Mouse (Mus musculus): ENCODE results near the gene Prokr2. TPM values are rescaled to one million over a fixed set of nuclear protein-coding genes. Genes with fewer than 3 reads are reported as not detected.

Gene Prokr2
- polyA plus RNA-seq, 1 experiment from 2014 or later = 5.2 TPM

- H3K4me3 ChIP-seq (replicated peaks; ENCODE audit: low read depth, low read length) = no peak overlapping the region
- no peaks in the 10 kb centered on the region for H3K36me3 ChIP-seq (ENCODE audit: control insufficient read depth, insufficient read depth, low read length)
- no peak for ATAC-seq (ENCODE audit: low FRiP score, low TSS enrichment)
- WGBS = 60% methylated on average over 3 of the region's 3 CpGs
- no peak overlapping the region for H3K27ac ChIP-seq (replicated peaks; ENCODE audit: low read depth, low read length)
- DNase-seq = no peak
- no peak overlapping the region for H3K4me2 ChIP-seq (ENCODE audit: low read length)
- no peaks in the 10 kb centered on the region for H3K27me3 ChIP-seq (ENCODE audit: control insufficient read depth, insufficient read depth, low read length)
- no peak overlapping the region for H3K9ac ChIP-seq (replicated peaks; ENCODE audit: low read length)
- no peaks in the 10 kb centered on the region for H3K4me1 ChIP-seq (ENCODE audit: control insufficient read depth, insufficient read depth, low read length)
- H3K9me3 ChIP-seq (ENCODE audit: control insufficient read depth, low read length) = no peaks in the 10 kb centered on the region
Observed at GRCm38 (mm10) chr2:132375721-132376120, 9.5 kb downstream of the Prokr2 start.

- ATAC-seq (ENCODE audit: low FRiP score, low TSS enrichment) = no peak
- H3K27ac ChIP-seq (replicated peaks; ENCODE audit: low read depth, low read length) = no peak overlapping the region
- H3K27me3 ChIP-seq (ENCODE audit: control insufficient read depth, insufficient read depth, low read length) = no peaks in the 10 kb centered on the region
- no peak for DNase-seq
- no peak overlapping the region for H3K4me2 ChIP-seq (ENCODE audit: low read length)
- no peak overlapping the region for H3K9ac ChIP-seq (replicated peaks; ENCODE audit: low read length)
- no peak overlapping the region for H3K4me3 ChIP-seq (replicated peaks; ENCODE audit: low read depth, low read length)
- 88% methylated on average over 9 of the region's 9 CpGs for WGBS
- H3K4me1 ChIP-seq (ENCODE audit: control insufficient read depth, insufficient read depth, low read length) = no peaks in the 10 kb centered on the region
- H3K9me3 ChIP-seq (ENCODE audit: control insufficient read depth, low read length) = no peaks in the 10 kb centered on the region
- no peaks in the 10 kb centered on the region for H3K36me3 ChIP-seq (ENCODE audit: control insufficient read depth, insufficient read depth, low read length)
Observed at GRCm38 (mm10) chr2:132375135-132375534, 10.1 kb downstream of the Prokr2 start.

DNA sequence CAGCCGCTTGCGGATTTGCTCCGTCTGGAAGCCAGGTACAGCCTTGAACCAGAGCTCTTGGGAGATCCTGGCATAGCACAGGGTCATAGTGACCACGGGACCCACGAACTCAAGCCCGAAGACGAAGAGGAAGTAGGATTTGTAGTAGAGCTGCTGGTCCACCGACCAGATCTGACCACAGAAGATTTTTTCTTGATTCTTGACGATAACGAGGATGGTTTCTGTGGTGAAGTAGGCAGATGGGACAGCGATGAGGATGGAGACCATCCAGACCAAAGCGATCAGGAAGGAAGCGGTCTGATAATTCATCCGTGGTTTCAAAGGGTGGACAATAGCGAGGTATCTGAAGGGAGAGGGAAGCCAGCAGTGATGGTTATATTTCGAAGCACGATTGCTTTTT is 11.5 kb downstream of the Prokr2 start:
- Histone ChIP-seq H3K9me3 (ENCODE audit: control insufficient read depth, low read length) (no peaks in the 10 kb centered on the region), H3K4me2 (ENCODE audit: low read length) (no peak overlapping the region), H3K27ac (replicated peaks; ENCODE audit: low read depth, low read length) (no peak overlapping the region), H3K4me1 (ENCODE audit: control insufficient read depth, insufficient read depth, low read length) (no peaks in the 10 kb centered on the region), H3K27me3 (ENCODE audit: control insufficient read depth, insufficient read depth, low read length) (no peaks in the 10 kb centered on the region), H3K9ac (replicated peaks; ENCODE audit: low read length) (no peak overlapping the region), H3K4me3 (replicated peaks; ENCODE audit: low read depth, low read length) (no peak overlapping the region), H3K36me3 (ENCODE audit: control insufficient read depth, insufficient read depth, low read length) (no peaks in the 10 kb centered on the region)
- DNase-seq = no peak
- WGBS = 92% methylated on average over 17 of the region's 17 CpGs
- ATAC-seq (ENCODE audit: low FRiP score, low TSS enrichment) = no peak

- H3K9ac ChIP-seq (replicated peaks; ENCODE audit: low read length) = no peak overlapping the region
- 93% methylated on average over 3 of the region's 3 CpGs for WGBS
- H3K36me3 ChIP-seq (ENCODE audit: control insufficient read depth, insufficient read depth, low read length) = no peaks in the 10 kb centered on the region
- no peak overlapping the region for H3K27ac ChIP-seq (replicated peaks; ENCODE audit: low read depth, low read length)
- H3K4me2 ChIP-seq (ENCODE audit: low read length) = no peak overlapping the region
- H3K4me1 ChIP-seq (ENCODE audit: control insufficient read depth, insufficient read depth, low read length) = no peaks in the 10 kb centered on the region
- no peaks in the 10 kb centered on the region for H3K27me3 ChIP-seq (ENCODE audit: control insufficient read depth, insufficient read depth, low read length)
- H3K9me3 ChIP-seq (ENCODE audit: control insufficient read depth, low read length) = no peaks in the 10 kb centered on the region
- DNase-seq (no peak), ATAC-seq (ENCODE audit: low FRiP score, low TSS enrichment) (no peak)
- H3K4me3 ChIP-seq (replicated peaks; ENCODE audit: low read depth, low read length) = no peak overlapping the region
Observed at GRCm38 (mm10) chr2:132368433-132368832, 16.8 kb downstream of the Prokr2 start.

- no peak overlapping the region for H3K4me3 ChIP-seq (replicated peaks; ENCODE audit: low read depth, low read length)
- no peak for DNase-seq
- no peak for ATAC-seq (ENCODE audit: low FRiP score, low TSS enrichment)
- WGBS = 90% methylated on average over 11 of the region's 11 CpGs
- no peaks in the 10 kb centered on the region for H3K4me1 ChIP-seq (ENCODE audit: control insufficient read depth, insufficient read depth, low read length)
- H3K9me3 ChIP-seq (ENCODE audit: control insufficient read depth, low read length) = no peaks in the 10 kb centered on the region
- no peak overlapping the region for H3K9ac ChIP-seq (replicated peaks; ENCODE audit: low read length)
- H3K4me2 ChIP-seq (ENCODE audit: low read length) = no peak overlapping the region
- H3K36me3 ChIP-seq (ENCODE audit: control insufficient read depth, insufficient read depth, low read length) = no peaks in the 10 kb centered on the region
- no peak overlapping the region for H3K27ac ChIP-seq (replicated peaks; ENCODE audit: low read depth, low read length)
- no peaks in the 10 kb centered on the region for H3K27me3 ChIP-seq (ENCODE audit: control insufficient read depth, insufficient read depth, low read length)
Observed at GRCm38 (mm10) chr2:132343846-132344245, 41.4 kb downstream of the Prokr2 start.

DNA sequence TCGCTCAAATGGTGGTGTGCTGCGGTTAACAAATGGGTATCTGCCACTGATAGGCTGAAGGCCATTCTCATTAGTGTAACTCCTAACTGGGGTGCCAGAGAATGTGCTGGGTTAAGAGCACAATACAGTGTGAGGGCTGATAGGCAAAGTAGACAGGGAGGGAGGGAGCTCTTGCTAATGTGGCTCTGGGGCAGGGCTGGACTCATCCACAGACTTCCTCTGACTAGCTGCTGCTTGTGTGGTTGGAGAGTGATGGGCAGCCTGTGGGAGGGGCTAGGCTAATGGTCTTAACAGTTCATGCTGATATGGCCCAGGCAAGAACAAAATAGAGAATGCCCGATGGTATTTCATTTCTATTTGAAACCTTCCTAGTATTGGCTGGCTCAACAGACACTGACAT is 44.0 kb downstream of the Prokr2 start:
- WGBS = 95% methylated on average over 3 of the region's 3 CpGs
- no peak overlapping the region for H3K27ac ChIP-seq (replicated peaks; ENCODE audit: low read depth, low read length)

GRCm38 (mm10) chr2:132340350-132340749 is 44.9 kb downstream of the Prokr2 start:
- ATAC-seq (ENCODE audit: low FRiP score, low TSS enrichment) (no peak), DNase-seq (no peak)
- Histone ChIP-seq H3K4me2 (ENCODE audit: low read length) (no peak overlapping the region), H3K27me3 (ENCODE audit: control insufficient read depth, insufficient read depth, low read length) (no peaks in the 10 kb centered on the region), H3K4me3 (replicated peaks; ENCODE audit: low read depth, low read length) (no peak overlapping the region), H3K9ac (replicated peaks; ENCODE audit: low read length) (no peak overlapping the region), H3K9me3 (ENCODE audit: control insufficient read depth, low read length) (no peaks in the 10 kb centered on the region), H3K4me1 (ENCODE audit: control insufficient read depth, insufficient read depth, low read length) (no peaks in the 10 kb centered on the region), H3K36me3 (ENCODE audit: control insufficient read depth, insufficient read depth, low read length) (no peaks in the 10 kb centered on the region), H3K27ac (replicated peaks; ENCODE audit: low read depth, low read length) (no peak overlapping the region)
- 83% methylated on average over 2 of the region's 2 CpGs for WGBS

More for the DNA sequence above, 44.0 kb downstream of the Prokr2 start:
- H3K4me3 ChIP-seq (replicated peaks; ENCODE audit: low read depth, low read length) = no peak overlapping the region
- no peak for DNase-seq
- ATAC-seq (ENCODE audit: low FRiP score, low TSS enrichment) = no peak
- H3K27me3 ChIP-seq (ENCODE audit: control insufficient read depth, insufficient read depth, low read length) = no peaks in the 10 kb centered on the region
- no peaks in the 10 kb centered on the region for H3K9me3 ChIP-seq (ENCODE audit: control insufficient read depth, low read length)
- no peak overlapping the region for H3K9ac ChIP-seq (replicated peaks; ENCODE audit: low read length)
- H3K4me1 ChIP-seq (ENCODE audit: control insufficient read depth, insufficient read depth, low read length) = no peaks in the 10 kb centered on the region
- no peak overlapping the region for H3K4me2 ChIP-seq (ENCODE audit: low read length)
- no peaks in the 10 kb centered on the region for H3K36me3 ChIP-seq (ENCODE audit: control insufficient read depth, insufficient read depth, low read length)

DNA sequence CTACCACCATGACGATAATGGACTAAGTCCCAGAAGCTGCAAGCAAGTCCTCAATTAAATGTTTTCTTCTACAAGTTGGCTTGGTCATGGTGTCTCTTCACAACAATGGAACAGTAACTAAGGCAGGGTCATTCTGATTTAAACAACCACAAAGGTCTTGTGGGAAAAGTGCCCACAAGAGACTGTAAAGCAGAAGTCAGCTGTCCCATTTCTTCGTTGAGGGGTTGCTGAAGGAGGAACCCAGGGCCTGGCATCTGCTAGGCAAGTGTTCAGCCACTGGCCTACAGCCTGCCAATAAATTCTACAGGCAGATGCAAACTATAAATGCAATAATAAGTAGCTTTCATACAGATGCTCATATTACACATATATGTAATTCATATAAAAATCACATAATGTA is 48.0 kb downstream of the Prokr2 start:
- H3K9me3 ChIP-seq (ENCODE audit: control insufficient read depth, low read length) = no peaks in the 10 kb centered on the region
- 84% methylated on average over 2 of the region's 2 CpGs for WGBS
- H3K4me1 ChIP-seq (ENCODE audit: control insufficient read depth, insufficient read depth, low read length) = no peaks in the 10 kb centered on the region
- ATAC-seq (ENCODE audit: low FRiP score, low TSS enrichment) (no peak), DNase-seq (no peak)
- no peak overlapping the region for H3K4me2 ChIP-seq (ENCODE audit: low read length)
- H3K27ac ChIP-seq (replicated peaks; ENCODE audit: low read depth, low read length) = no peak overlapping the region
- H3K9ac ChIP-seq (replicated peaks; ENCODE audit: low read length) = no peak overlapping the region
- no peaks in the 10 kb centered on the region for H3K27me3 ChIP-seq (ENCODE audit: control insufficient read depth, insufficient read depth, low read length)
- H3K36me3 ChIP-seq (ENCODE audit: control insufficient read depth, insufficient read depth, low read length) = no peaks in the 10 kb centered on the region
- no peak overlapping the region for H3K4me3 ChIP-seq (replicated peaks; ENCODE audit: low read depth, low read length)

- DNase-seq (no peak), ATAC-seq (ENCODE audit: low FRiP score, low TSS enrichment) (no peak)
- WGBS = 71% methylated on average over 4 of the region's 4 CpGs
- Histone ChIP-seq H3K4me1 (ENCODE audit: control insufficient read depth, insufficient read depth, low read length) (no peaks in the 10 kb centered on the region), H3K9ac (replicated peaks; ENCODE audit: low read length) (no peak overlapping the region), H3K4me3 (replicated peaks; ENCODE audit: low read depth, low read length) (no peak overlapping the region), H3K27ac (replicated peaks; ENCODE audit: low read depth, low read length) (no peak overlapping the region), H3K36me3 (ENCODE audit: control insufficient read depth, insufficient read depth, low read length) (no peaks in the 10 kb centered on the region), H3K27me3 (ENCODE audit: control insufficient read depth, insufficient read depth, low read length) (no peaks in the 10 kb centered on the region), H3K9me3 (ENCODE audit: control insufficient read depth, low read length) (no peaks in the 10 kb centered on the region), H3K4me2 (ENCODE audit: low read length) (no peak overlapping the region)
Observed at GRCm38 (mm10) chr2:132323541-132323940, 61.7 kb downstream of the Prokr2 start.
